Mouse (Mus musculus) limb, embryonic 10.5 days (tissue): ENCODE data around the gene Zfp825. TPM values are rescaled to one million over a fixed set of nuclear protein-coding genes. Genes with fewer than 3 reads are reported as not detected.
"Not testable (repeated sequence)": the region's sequence is repeated elsewhere in the genome, so short reads cannot be mapped to it uniquely, and the experiment has no call there.

Experiments
- DNase-seq: peaks from one replicate; pipeline ENCODE4 v3.0.0-alpha.2; 2017; ENCODE audit warnings: low spot score
- H3K27ac ChIP-seq: fragments of 300-500 bp; sonication (generic); 2 replicates; pipeline ENCODE4 v1.5.1; 2016; ENCODE audit warnings: mild to moderate bottlenecking
- H3K27me3 ChIP-seq: fragments of 300-500 bp; sonication (generic); 2 replicates; pipeline ENCODE4 v1.6.1; 2016; ENCODE audit warnings: low read depth, mild to moderate bottlenecking; ENCODE audit not compliant: poor library complexity, severe bottlenecking
- H3K36me3 ChIP-seq: fragments of 300-500 bp; sonication (generic); 2 replicates; pipeline ENCODE4 v1.6.1; 2016; ENCODE audit warnings: mild to moderate bottlenecking, moderate library complexity
- H3K4me1 ChIP-seq: fragments of 300-500 bp; sonication (generic); 2 replicates; pipeline ENCODE4 v1.6.1; 2016
- H3K4me3 ChIP-seq: fragments of 300-500 bp; sonication (generic); 2 replicates; pipeline ENCODE4 v1.5.1; 2016; ENCODE audit warnings: mild to moderate bottlenecking, moderate library complexity
- H3K9me3 ChIP-seq: fragments of 300-500 bp; sonication (generic); replicated peaks from 2 replicates; pipeline ENCODE4 v1.6.1; 2016; ENCODE audit warnings: mild to moderate bottlenecking
- WGBS: fragments of 180-500 bp; shearing (Covaris S2); methylation state at CpG from one replicate; pipeline ENCODE4 v1.1.7; 2016; 5-methylcytosine and 5-hydroxymethylcytosine counted together
- polyA plus RNA-seq: library from polyadenylated mRNA; unstranded; fragments of >200 nt; fragmentation: Nextera tagmentation; extraction: Ambion mirVana; gene quantifications from 2 replicates; pipeline ENCODE4 v1.2.1, GENCODE M21; 2016

The Zfp825 gene
- polyA plus RNA-seq, 1 experiment from 2014 or later = 27.1 TPM

DNA sequence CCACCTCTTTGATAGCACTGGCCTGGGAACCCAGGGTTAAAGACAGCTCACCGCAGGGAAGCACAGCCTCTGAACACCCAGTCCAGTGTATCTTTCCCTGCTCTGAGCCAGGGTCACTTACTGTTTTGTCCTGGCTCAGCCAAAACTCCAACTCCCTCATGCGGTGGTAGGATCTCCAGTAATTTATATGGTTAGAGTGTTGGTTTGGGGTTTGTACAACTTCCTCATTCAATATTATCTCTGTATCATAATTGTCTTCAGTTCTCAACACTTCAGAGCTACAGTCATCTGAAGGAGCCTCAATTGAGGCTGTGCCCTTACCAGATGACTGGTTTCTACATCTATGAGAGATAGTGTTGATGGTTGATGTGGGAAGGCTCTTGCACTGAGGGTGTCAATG, 22.3 kb downstream of the Zfp825 start:
- not testable (repeated sequence) for H3K4me1 ChIP-seq

DNA sequence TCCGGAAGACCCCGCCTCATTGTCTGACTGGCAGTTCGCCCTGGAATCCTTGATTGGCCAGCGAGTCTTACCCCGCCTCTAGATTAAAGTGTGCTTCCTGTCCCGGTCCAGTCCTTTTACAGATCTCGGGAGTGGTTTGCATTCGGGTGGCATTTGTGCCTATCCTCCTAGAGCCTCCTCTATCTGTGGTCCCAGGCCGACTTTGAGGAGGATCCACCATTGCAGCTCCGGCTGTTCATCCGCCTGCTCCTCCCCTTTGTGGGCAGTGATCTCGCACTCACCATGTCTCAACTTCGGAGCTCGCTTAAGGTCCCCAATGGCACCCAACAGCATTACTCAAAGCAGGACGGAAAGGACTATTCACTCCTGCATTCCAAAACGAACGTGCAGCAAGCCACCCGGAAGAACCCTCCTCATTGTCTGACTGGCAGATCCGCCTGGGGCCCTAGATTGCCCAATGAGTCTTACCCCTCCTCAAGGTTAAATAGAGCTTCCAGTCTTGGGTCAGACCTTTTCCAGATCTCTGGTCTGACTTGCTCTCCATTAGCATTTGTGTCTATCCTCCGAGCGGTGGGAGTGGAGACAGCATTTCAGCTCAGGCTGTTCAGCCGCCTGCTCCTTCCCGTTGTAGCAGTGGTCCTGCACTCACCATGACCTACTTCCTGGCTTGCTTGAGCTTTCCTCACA, 30.9 kb downstream of the Zfp825 start:
- under 1% methylated on average over 23 of the region's 23 CpGs for WGBS
- H3K4me1 ChIP-seq = peaks cover 4% of the 10 kb centered on the region; the same call in 1 of the 2 replicates
- DNase-seq = peak; percentile 75
- H3K27ac ChIP-seq = peak overlapping the region; percentile 86
- no peaks in the 10 kb centered on the region for H3K27me3 ChIP-seq
- no peaks in the 10 kb centered on the region for H3K9me3 ChIP-seq
- peak overlapping the region; percentile 67 for H3K4me3 ChIP-seq
- H3K36me3 ChIP-seq = peaks cover 4% of the 10 kb centered on the region; the same call in 1 of the 2 replicates

More for the DNA sequence above, 22.3 kb downstream of the Zfp825 start:
- H3K9me3 ChIP-seq, H3K27me3 ChIP-seq, DNase-seq, H3K4me3 ChIP-seq, H3K27ac ChIP-seq, H3K36me3 ChIP-seq: not testable (repeated sequence)
- 82% methylated on average over 2 of the region's 2 CpGs for WGBS

DNA sequence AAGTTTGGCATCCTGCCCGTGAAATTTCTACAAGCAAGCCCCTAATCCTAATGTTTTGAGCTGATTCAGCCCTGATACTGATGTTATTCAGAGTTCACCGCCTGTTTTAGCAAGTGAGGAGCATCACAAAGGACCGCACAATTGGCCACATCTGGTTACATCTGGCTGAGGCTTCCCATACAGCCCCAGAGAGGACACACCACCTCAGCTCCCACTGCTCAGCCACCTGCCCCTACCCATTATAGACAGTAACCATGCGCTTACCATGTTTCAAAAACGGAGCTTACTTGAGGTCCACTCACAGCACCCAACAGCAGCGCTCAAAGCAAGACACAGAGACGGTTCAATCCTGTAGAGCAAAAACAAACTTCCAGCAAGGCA, 31.5 kb downstream of the Zfp825 start:
- not testable (repeated sequence) for H3K27me3 ChIP-seq, H3K36me3 ChIP-seq, H3K4me1 ChIP-seq, DNase-seq, H3K9me3 ChIP-seq
- WGBS = 5% methylated on average over 7 of the region's 7 CpGs
- Histone ChIP-seq H3K27ac (peak overlapping the region; percentile 86), H3K4me3 (peak overlapping the region; percentile 67)

DNA sequence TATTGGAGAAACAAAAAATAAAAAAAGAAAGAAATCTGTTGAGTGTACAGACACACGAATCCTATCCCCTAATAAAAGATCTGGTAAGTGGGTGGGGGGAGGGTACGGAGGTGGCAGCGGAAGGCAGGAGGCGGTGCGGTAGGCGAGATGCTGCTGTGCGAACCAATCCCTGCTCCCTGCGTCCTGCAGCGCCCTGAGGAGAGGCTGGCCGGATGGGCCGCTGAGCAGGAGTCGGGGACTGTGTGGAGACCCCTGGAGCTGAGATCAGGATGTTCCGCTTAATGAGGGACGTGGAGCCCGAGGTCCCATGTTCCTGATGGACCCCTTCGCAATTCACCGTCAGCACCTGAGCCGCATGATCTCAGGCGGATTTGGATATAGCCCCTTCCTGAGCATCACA, 53.9 kb downstream of the Zfp825 start:
- H3K36me3 ChIP-seq = peaks cover 32% of the 10 kb centered on the region
- H3K9me3 ChIP-seq = peaks cover 15% of the 10 kb centered on the region; the same call in 1 of the 2 replicates
- H3K27ac ChIP-seq = no peak overlapping the region
- DNase-seq = no peak
- H3K27me3 ChIP-seq = no peaks in the 10 kb centered on the region
- H3K4me1 ChIP-seq = no peaks in the 10 kb centered on the region
- H3K4me3 ChIP-seq = peak overlapping the region; percentile 27
- WGBS = 25% methylated on average over 19 of the region's 19 CpGs

Other genes starting within 250 kb of the Zfp825 start
- 1.1 TPM in 2 replicates for gene Ahrr, start 201.7 kb downstream of the Zfp825 start, polyA plus RNA-seq
- gene Pdcd6, start 176.4 kb downstream of the Zfp825 start, polyA plus RNA-seq = 134 and 136 TPM in 2 replicates
- 257 and 263 TPM in 2 replicates for gene Sdha, start 143.7 kb downstream of the Zfp825 start, polyA plus RNA-seq
- gene Ccdc127, start 143.7 kb downstream of the Zfp825 start, polyA plus RNA-seq = 52.7 and 54.0 TPM in 2 replicates
- gene Lrrc14b, start 130.0 kb downstream of the Zfp825 start, polyA plus RNA-seq = not detected in 2 replicates
- 5.0 and 5.9 TPM in 2 replicates for gene Zfp72, start 103.2 kb downstream of the Zfp825 start, polyA plus RNA-seq
- gene Ftl1-ps1, start 94.3 kb downstream of the Zfp825 start, polyA plus RNA-seq = 72.3 and 80.5 TPM in 2 replicates
- gene Erap1, start 145.6 kb upstream of the Zfp825 start, polyA plus RNA-seq = 2.9 and 3.4 TPM in 2 replicates